Mouse (Mus musculus) lung, postnatal 10 days (tissue): ENCODE data around the gene Phf5a.
A peak's percentile ranks its signal among the peaks of the same experiment; 100 is the strongest.
"Not testable (repeated sequence)": the region's sequence is repeated elsewhere in the genome, so short reads cannot be mapped to it uniquely, and the experiment has no call there.

Source experiments
- DNase-seq: peaks from one replicate; pipeline ENCODE4 v3.0.0; 2021

The Phf5a gene

DNA sequence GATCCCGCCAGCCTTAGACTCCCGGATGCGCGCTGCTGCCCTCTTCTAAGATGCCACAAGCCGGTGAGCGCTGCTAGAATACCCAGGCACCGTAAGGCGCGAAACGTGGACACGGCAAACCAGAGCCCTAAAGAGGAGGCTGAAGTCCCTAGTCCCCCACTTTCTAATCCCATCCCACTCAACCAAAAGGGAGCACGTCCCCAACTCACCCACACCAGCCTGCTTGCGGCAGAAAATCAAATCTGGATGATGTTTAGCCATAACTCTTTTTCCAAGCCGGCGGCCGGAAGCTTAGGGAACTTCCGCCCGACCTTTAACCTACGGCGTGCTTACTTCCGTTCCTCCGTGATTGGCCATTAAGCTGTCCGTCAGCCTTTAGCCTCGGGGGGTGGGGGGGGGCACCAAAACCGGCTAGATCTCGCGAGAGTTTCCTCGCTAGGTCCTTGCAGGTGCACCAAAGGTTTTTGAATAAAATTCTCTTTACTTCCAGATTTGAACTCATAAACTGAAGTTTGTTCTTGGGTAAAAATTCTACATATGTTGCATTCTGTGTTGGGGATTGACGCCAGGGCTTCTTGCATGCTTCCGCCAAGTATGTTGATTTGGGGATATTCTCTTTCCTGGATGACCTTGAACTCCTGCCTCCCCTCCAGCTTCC is at the start of gene Phf5a:
Gene Phf5a, minus strand, starts transcription at position 308 of the 658 bp plus-strand sequence.
- peak; percentile 92 for DNase-seq

DNA sequence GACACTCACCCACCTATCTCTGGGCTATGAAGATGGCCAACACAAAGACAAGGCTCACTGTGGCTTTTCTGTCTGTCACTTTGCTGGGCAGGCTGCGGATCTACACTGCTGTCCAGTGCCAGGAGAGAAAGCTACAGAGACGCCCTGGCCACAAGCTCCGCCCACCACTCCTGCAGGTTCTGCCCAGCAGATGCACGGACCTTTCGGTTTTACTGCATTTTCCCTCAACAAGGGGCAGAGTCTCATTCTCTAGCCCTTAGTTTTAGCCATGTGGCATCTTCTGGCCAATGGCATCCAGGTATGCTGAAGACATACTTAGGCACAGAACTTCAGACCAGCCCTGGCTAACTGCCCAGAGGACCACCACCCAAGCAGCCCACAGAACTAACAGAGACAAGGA is 49.5 kb upstream of the Phf5a start:
- no peak for DNase-seq

DNA sequence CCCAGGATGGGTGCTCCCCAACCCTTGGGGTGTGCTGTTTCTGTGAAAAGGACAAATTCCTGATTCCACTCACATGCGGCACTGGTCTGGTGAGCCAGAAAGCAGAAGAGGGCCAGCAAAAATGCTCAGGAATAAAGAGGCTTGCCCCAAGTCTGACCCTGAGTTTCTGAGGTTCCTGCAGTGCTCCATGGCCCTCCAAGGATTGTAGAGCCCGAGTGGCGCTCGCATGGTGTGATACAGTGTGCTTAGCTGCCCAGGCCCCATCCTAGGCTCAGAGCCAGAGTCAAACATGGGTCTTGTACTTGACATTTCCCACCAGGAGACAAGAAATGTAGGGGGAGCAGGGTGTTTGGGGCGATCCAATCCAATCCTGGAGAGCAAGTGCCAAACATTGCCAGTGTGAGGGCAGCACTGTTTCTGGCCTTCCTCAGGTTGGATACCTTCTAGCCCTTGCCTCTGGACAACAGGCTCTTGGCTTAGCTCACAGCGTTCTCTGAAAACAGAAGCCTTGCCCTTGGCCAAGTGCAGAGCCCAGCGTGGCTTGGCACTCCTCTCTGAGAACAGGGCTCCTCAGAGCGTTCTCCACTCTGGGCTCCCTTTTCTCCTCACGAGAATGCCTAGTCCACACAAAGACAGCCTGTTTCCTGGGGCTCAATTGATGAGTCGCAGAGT is 49.0 kb upstream of the Phf5a start:
- no peak for DNase-seq

DNA sequence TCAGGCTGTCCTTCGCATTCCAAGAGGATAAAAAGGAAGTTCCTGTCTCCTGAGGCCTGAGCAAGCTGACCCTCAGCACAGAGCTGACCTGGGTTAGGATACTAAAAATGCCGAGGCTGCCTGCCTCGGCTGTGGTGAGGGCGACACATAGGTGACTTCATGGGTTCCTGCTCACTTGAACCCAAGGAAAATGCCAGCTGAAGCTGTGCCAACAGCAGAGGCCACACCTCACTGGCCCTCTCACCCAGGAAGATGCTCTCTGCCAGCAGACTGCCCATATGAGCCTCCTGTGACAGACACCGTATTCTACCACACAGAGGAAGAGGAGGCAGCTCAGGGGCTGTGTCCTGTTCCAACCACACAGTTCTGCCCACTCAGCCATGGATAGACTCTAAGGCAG is 47.4 kb upstream of the Phf5a start:
- no peak for DNase-seq

DNA sequence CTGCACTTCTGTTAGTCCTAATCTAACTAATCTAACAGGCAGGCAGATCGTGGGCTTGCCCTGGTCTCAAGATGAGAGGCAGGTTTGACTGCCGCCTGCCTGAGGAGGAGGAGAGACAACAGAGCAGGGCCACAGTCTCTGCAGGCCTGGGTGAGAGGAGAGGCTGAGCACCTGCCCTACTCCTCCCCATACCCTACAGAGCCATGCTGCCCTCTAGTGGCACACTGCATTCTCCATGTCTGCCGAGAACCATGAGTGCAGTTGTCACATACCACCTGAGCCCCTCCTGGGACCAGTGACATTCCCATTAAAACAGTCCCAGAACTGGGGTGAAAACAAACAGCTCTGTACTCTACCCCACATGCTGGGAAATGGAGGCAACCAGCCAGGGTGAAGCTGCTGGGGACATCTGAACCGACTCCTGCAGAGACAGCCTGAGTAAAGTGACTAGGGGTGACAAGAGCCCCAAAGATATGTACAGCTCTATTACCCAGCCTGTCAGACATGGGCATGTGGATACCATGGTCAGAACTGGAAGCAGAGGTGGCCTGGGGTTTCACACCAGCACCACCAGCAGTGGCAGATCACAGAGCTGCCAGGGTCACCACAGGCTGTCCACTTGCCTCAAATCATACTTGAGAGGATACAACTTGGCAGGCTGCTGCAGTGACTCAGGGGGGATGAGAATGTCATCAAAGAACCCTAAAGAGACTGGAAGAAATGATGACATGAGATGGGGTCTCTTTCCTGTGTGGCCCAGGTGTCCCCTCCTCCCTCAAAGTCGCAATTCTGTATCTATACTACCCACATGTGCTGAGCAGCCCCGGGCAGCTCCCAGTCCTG is 46.1 kb upstream of the Phf5a start:
- peak; percentile 81 for DNase-seq

DNA sequence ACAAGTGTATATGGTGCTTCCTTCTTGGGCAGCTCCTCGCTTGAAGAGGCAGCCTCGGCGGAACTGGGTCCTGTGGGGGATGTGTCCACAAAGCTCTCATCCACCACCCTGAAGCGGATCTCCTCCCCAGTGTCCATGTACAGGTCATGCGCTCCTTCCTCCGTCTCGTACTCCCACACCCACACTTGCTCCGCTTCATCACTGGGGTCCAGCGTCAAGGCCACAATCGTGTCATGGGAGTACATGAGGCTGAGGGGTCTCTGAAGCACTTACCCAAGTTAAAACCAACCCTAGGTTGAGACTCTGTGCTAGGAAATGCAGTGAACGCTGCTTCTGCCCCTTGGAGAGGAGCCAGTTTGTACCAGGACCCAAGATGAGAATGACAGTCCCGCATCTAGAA is 45.5 kb upstream of the Phf5a start:
- DNase-seq: no peak

DNA sequence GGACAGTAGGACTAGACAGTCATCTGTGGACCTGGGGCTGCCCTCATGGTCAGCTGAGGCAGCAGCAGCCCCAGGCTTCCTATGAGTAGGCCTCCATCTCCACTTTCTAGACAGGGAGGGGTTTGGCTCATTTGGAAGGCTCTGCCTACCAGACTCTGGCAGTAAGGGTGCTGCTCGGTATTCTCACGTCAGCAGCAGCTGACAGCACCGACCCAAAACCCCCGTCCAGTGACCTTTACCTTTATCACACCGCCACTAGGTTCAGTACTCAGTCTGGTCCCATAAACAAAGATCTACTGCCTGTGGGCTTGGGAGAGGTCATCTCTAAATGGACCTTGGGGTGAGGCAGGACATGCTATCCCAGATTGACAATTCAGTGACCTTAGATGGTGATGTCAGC is 44.0 kb upstream of the Phf5a start:
- no peak for DNase-seq

DNA sequence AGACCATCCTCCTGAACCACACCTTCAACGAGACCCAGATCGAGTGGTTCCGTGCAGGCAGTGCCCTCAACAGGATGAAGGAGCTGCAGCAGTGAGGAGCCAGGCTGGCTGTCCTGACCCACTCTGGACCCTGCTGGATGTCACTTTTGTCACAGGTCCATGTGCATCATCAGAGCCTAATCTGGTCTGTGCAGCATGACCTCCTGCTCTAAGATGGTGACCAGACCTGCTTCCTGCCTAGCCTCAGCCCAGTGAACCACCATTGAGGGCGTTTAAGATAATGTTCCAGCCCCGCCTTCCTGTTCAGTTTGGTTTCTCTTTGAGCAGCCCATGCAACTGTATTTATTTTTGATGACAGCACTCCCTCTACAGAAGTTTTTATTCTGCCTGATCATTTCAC is 43.0 kb upstream of the Phf5a start:
- no peak for DNase-seq

DNA sequence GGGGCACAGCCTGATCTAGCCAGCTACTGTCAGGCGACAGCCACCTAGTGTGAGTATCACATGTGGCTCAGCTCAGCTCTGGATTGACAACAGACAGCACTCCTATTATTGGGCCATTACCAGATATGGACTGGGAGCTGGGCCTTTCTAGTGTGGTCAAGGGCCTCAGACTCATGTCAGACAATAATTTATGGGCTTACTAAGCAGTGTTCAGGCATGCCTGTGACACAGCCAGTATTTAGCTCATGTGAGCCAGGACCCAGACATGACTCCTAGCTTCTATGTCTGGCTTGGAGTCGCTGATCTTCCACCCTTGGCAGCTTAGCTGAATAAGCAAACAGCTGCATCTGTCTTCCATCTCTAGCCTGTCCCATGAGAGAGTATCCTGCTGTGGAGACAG is 40.8 kb upstream of the Phf5a start:
- DNase-seq: no peak

DNA sequence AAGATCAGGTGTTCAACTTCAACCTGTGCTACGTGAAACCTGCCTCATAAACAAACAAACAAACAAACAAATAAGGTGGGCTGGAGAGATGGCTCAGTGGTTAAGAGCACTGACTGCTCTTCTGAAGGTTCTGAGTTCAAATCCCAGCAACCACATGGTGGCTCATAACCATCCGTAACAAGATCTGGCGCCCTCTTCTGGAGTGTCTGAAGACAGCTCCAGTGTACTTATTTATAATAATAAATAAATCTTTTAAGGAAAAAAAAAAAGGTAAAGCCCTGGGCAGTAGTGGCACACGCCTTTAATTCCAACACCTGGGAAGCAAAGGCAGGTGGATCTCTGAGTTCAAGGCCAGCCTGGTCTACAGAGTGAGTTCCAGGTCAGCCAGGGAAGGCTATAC is 37.1 kb upstream of the Phf5a start:
- DNase-seq: not testable (repeated sequence)

DNA sequence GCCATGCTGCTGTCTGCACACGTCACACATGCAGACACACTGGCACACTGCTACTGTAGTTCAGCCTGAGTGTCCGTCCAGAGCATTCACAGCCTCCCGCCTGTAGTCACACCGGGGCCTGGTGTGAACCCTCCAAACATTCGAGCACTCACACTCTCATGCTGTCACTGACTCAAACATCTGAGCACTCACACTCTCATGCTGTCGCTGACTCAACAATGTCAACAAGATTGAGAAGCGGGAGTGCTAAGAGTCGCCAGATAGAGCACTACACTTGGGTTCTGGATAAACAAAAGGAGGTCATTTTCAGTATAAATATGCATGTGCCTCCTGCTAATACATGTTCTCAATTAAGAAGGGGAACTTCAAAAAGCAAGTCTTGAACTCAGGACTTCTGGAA is 36.2 kb upstream of the Phf5a start:
- DNase-seq: no peak

DNA sequence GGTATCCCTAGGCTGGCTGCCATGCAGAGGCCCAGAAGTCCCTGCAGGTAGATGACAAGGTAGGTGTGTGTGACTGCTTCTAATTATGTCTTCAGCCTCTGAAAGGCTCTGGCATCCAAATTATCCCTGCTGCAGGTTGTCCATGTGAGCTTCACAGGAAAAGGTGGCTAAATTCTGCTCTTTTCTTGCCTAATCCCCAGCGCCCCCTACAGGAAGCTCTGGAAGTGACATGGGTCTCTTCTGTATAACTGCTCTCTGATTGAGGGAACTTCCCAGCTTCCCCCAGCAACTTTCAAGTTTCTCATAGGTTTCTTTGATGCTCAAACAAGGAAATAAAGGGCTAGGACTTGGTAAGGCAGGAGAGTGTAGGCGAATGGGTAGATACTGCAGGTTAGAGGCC is 33.2 kb upstream of the Phf5a start:
- DNase-seq: peak; percentile 85

DNA sequence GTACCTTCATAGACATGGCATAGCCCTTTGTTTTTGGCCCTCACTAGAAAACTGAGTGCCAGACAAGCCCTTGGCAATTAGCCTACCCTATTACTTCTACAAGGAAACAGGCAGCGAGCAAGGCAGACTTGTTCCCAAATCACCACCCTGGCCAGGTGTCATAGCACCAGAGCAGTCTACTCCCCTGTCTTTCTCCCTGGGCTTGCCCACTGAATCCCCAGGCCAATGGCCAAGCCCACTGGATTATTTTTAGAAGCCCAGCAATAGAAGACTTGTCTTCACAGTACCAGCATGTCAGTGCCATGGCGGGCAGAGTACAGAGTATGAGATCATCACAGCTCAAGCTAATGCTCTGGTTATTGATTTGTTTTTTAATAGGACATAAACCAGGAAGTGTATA is 27.0 kb upstream of the Phf5a start:
- no peak for DNase-seq

DNA sequence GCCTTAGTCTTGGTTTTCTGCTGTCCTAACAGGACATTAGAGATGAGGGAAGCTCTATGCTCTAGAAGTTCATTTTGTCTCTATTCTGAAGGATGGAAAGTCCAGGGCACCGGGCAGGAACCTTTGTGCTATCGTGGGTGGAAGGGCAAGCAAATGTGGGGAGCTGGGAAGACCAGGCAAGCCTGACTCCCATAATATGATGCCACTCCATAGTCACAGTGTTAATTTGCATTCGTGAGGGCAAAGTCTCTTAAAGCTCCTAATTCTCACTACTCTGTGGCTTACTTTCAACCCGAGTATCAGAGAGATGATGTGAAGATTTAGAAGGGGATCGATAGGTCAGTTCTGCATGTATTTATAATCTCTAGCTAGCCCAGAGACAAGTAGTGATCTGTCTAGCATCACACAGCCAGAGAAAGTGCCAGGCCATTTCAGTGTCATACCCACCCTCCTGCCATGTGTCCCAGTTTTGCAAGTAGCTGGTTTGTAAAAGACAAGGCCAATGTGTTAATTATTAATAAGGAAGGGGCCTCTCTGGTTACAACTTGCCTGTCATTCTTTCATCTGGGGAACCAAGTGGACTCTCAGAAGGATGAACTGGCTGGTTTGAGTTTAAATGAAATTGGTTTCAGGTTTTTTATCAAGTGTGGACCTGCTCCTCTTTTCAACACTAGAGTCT is 26.0 kb upstream of the Phf5a start:
- no peak for DNase-seq

DNA sequence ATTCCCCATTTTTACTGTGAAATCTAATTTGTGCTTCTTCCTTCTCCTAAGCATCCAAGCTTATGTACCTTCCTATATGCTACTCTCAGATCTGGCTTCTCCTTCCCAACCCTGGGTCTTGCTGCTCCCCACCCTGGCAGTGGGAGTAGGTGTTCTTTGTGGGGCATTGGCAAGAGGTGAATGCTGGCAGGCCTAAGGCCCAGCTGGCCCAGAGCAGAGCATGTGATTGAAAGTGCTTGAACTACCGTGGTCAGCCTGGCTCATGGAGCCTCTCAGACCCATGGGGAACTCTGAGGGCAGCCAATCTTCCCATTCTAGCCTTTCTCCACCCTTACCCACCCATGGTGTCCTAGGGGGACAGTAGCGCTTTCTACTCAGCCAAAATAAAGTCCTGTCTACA is 24.7 kb upstream of the Phf5a start:
- DNase-seq: no peak

DNA sequence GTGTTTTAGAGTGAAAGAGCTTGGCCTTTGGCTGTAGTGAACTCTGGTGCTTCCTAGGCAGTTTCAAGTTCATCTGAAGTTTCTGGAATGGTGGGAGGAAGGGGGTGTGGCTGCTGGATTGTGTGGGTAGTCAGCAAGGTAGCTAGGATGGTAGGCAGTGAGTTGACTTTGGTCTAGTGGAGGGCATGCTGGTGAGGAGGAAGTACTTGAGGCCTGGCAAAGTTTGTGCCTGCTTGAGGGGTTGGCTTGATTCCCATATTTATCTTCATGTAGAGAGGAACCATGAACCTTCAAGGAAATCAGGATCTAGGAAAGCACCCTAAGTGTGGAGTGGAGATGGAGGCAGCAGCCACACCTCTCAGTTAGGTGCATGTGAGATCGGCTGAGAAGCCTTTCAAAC is 22.3 kb upstream of the Phf5a start:
- DNase-seq: peak; percentile 49

DNA sequence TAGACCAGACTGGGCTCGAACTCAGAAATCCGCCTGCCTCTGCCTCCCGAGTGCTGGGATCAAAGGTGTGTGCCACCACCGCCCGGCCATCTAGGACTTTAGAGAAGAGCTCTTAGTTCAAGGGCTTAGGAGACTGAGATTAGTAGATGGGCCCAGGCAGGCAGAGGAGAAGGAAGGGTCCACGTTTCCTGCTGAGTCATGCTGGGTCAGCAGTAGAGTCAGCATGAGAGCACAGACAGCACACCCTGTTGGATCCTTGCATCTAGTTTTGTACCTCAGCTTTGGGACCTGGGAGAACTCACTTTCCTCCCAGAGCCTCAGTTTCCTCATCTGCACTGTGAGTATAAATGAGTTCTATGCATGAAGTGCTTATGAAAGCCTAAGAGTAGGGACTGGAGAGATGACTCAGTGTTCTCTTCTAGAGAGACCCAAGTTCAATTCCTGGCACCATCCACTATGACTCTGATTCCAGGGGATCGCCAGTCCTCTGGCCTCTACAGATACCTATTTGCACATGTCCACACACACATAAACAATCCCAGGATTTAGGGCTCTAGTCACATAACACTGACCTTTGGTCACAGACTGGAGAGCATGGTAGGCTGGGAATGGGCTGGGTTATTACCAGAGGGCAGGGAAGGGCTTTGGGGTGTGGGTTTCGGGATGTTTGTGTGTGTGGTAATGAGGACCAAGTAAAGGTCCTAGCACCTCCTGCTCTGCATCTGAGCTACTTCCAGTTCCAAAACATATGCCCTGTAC is 20.3 kb upstream of the Phf5a start:
- DNase-seq: no peak

DNA sequence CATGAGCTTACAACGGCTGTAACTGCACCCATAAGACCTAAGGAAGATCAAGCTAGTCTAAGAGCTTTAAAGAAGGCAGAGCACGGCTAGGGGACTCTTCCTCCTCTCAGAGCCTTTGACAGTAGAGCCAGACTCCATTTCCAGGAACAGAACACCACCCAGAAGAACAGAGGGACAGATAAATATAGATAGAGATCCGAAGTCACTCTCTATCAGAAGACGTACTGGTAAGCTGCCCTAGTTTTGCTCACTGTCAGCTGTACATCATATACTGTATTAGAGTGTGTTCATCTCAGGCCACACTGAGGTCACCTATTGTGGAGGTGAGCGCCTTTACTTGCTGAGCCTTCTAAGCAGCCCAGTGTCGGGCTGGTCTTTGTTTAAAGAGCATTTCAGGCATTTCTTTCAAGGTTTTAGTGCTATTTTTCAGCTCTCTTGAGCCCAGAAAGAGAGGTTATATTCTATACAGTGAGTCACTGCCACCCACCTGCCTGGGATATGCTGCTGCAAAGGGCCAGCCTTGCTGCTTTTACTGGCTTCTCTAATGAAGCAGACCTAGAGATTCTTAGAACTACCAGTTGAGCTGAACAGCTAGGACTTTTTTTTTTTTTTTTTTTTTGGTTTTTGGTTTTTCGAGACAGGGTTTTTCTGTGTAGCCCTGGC is 19.6 kb upstream of the Phf5a start:
- no peak for DNase-seq

DNA sequence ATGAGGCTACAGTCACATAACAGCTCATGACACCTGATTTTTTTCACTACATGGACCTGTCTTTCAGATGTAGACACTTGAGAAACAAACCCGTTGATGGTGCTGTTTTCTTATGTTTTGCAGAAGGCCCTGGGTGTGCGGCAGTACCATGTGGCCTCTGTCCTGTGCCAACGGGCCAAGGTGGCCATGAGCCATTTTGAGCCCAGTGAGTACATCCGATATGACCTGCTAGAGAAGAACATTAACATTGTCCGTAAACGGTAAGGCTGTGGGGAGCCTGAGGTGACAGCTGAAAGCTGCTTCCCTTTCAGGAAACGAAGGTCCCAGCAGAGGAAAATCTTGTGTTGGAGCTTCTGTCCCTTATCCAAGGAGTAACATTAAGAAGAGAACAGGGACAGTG is 17.5 kb upstream of the Phf5a start:
- no peak for DNase-seq

DNA sequence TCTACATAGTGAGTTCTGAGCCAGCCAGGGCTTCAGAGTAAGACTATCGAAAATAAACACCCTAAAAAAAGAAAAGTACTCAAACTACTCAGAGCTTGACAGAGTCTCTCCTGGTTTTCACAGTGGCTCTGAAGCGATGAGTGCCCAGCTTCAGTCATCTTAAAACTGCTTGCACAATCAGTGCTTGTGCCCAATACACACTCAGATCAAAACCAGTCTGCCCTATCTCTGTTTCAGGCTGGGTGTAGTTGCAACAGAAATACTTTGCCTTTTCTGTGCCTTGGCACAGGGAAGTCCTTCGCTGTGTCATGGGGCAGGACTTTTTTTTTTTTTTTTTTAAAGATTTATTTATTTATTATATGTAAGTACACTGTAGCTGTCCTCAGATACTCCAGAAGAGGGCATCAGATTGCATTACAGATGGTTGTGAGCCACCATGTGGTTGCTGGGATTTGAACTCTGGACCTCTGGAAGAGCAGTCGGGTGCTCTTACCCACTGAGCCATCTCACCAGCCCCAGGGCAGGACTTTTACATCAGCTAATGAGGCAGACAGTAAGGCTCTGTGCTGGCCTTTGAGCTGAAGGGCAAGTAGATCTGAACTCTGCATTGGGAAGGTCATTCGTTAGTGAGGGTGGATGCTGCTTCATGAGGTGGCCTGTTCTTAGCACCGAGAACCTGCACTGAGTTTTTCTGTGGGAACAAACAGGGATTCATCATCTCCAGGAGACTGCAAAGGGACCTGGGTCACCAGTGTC is 15.3 kb upstream of the Phf5a start:
- peak; percentile 7 for DNase-seq

DNA sequence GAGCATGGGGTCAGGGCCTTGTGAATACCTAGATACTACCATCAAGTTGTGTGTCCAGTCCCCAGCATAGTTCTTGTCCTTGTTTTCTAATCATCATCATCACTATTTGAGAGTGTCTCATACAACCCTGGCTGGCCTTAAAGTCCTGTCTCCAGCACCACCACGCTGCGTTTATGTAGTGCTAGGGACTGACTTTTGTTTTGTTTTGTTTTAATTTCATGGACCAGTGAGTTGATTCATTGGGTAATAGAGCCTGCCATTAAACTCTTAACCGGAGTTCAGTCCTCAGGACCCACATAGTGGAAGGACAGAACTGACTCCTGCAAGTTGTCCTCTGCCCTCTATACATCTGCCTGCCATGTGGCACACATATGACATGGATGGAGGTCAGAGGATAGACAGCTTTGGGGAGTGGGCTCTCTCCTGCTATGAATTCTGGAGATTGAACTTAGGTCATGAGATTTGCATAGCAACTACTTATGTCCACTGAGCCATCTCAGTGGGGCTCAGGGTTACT is 13.8 kb upstream of the Phf5a start:
- no peak for DNase-seq
